15 mouse cellular contexts compared by ENCODE assay signal in genomic region chr10:58928952-58929442, GRCm38 (mm10).
DNase-seq lines count a peak whose midpoint lies in the region; ATAC-seq lines count a peak whose summit lies in the region.
"Had no signal": no experiment of that assay in that cellular context is flagged by ENCODE, and none has a peak within 500 bp of the region (broad histone marks: within the 10 kb centered on the region; RNA-seq: fewer than 3 reads in every experiment).

No protein-coding gene starts in this region.

- H3K4me2 ChIP-seq in hindbrain, embryonic 12.5 days (replicated peaks): no peak overlapping the region
- H3K4me2 ChIP-seq in limb, embryonic 15.5 days: no peak overlapping the region
- H3K4me2 ChIP-seq: heart, embryonic 13.5 days; liver, embryonic 11.5 days; midbrain, embryonic 15.5 days had no signal

- H3K4me3 ChIP-seq in hindbrain, embryonic 12.5 days: no peak overlapping the region
- H3K4me3 ChIP-seq in hindbrain, embryonic 10.5 days: no peak overlapping the region
- no peak overlapping the region for H3K4me3 ChIP-seq in limb, embryonic 15.5 days
- no peak overlapping the region for H3K4me3 ChIP-seq in limb, embryonic 10.5 days
- H3K4me3 ChIP-seq: heart, embryonic 13.5 days; midbrain, embryonic 15.5 days had no signal

- no peak for DNase-seq in hindbrain, embryonic 10.5 days (ENCODE audit: low spot score)
- no peak for DNase-seq in limb, embryonic 10.5 days (ENCODE audit: low spot score)
- peak; percentile 73 for DNase-seq in fibroblast of lung, adult 2 months (ENCODE audit: low read depth)
- peak; percentile 30 for DNase-seq in lung, postnatal 10 days
- DNase-seq: adrenal gland, adult 8-10 months; cerebellum, adult 18-20 months; kidney, adult 8-10 months; right cerebral cortex, postnatal 4 days had no signal

- no peaks in the 10 kb centered on the region; the same call in 1 of the 2 replicates for H3K27me3 ChIP-seq in hindbrain, embryonic 12.5 days
- H3K27me3 ChIP-seq in hindbrain, embryonic 10.5 days (ENCODE audit: insufficient read depth, poor library complexity, severe bottlenecking): no peaks in the 10 kb centered on the region
- H3K27me3 ChIP-seq in limb, embryonic 15.5 days: no peaks in the 10 kb centered on the region
- no peaks in the 10 kb centered on the region for H3K27me3 ChIP-seq in limb, embryonic 10.5 days (ENCODE audit: low read depth, poor library complexity, severe bottlenecking)
- H3K27me3 ChIP-seq: midbrain, embryonic 15.5 days had no signal

- 39% methylated on average over 5 of the region's 5 CpGs for WGBS in hindbrain, embryonic 12.5 days
- 41% methylated on average over 5 of the region's 5 CpGs for WGBS in hindbrain, embryonic 10.5 days
- WGBS in limb, embryonic 15.5 days: 67% methylated on average over 5 of the region's 5 CpGs
- 67% methylated on average over 5 of the region's 5 CpGs for WGBS in limb, embryonic 10.5 days

- H3K9me3 ChIP-seq in hindbrain, embryonic 12.5 days (replicated peaks): no peaks in the 10 kb centered on the region
- 0 out of 2 replicates have a peak, but pooled peaks cover 3% of the 10 kb centered on the region for H3K9me3 ChIP-seq in hindbrain, embryonic 10.5 days
- no peaks in the 10 kb centered on the region for H3K9me3 ChIP-seq in limb, embryonic 15.5 days
- H3K9me3 ChIP-seq in limb, embryonic 10.5 days (replicated peaks): no peaks in the 10 kb centered on the region
- H3K9me3 ChIP-seq: midbrain, embryonic 15.5 days had no signal

- no peak overlapping the region for H3K27ac ChIP-seq in hindbrain, embryonic 12.5 days
- no peak overlapping the region for H3K27ac ChIP-seq in hindbrain, embryonic 10.5 days
- H3K27ac ChIP-seq in limb, embryonic 15.5 days: no peak overlapping the region
- H3K27ac ChIP-seq in limb, embryonic 10.5 days: no peak overlapping the region
- H3K27ac ChIP-seq: heart, embryonic 13.5 days; midbrain, embryonic 15.5 days had no signal

- ATAC-seq in hindbrain, embryonic 12.5 days (ENCODE audit: low FRiP score): peak; percentile 39; the same call in 1 of the 2 replicates
- ATAC-seq in limb, embryonic 15.5 days (ENCODE audit: insufficient number of reproducible peaks, low FRiP score, low TSS enrichment, low read depth): 0 out of 2 replicates have a peak, but pooled peaks have one; percentile 38
- ATAC-seq in activated CD4-positive, CD25-positive, alpha-beta regulatory T cell, adult 4 months: no peak
- no peak for ATAC-seq in CD4-positive, CD25-positive, alpha-beta regulatory T cell, adult 4 months
- ATAC-seq: midbrain, embryonic 15.5 days had no signal

- H3K36me3 ChIP-seq in hindbrain, embryonic 12.5 days: no peaks in the 10 kb centered on the region
- H3K36me3 ChIP-seq in hindbrain, embryonic 10.5 days: no peaks in the 10 kb centered on the region
- H3K36me3 ChIP-seq in limb, embryonic 15.5 days: no peaks in the 10 kb centered on the region
- H3K36me3 ChIP-seq in limb, embryonic 10.5 days: no peaks in the 10 kb centered on the region
- H3K36me3 ChIP-seq: heart, embryonic 13.5 days; midbrain, embryonic 15.5 days had no signal

- no peak overlapping the region for H3K9ac ChIP-seq in hindbrain, embryonic 12.5 days
- no peak overlapping the region for H3K9ac ChIP-seq in limb, embryonic 15.5 days
- H3K9ac ChIP-seq: heart, embryonic 13.5 days; midbrain, embryonic 15.5 days had no signal

- H3K4me1 ChIP-seq in hindbrain, embryonic 12.5 days: peaks cover 17% of the 10 kb centered on the region
- peaks cover 27% of the 10 kb centered on the region for H3K4me1 ChIP-seq in hindbrain, embryonic 10.5 days (replicated peaks)
- peaks cover 12% of the 10 kb centered on the region for H3K4me1 ChIP-seq in limb, embryonic 15.5 days
- H3K4me1 ChIP-seq in limb, embryonic 10.5 days: peaks cover 14% of the 10 kb centered on the region

Comparison
In these comparisons a context has a peak if more than half of its experiments do, and no peak if none do; other contexts are left out.
1. ATAC-seq: peak in hindbrain, embryonic 12.5 days (single experiment) and limb, embryonic 15.5 days (single experiment); none in activated CD4-positive, CD25-positive, alpha-beta regulatory T cell, adult 4 months (single experiment) and CD4-positive, CD25-positive, alpha-beta regulatory T cell, adult 4 months (single experiment).
2. DNase-seq: peak in fibroblast of lung, adult 2 months (single experiment) and lung, postnatal 10 days (single experiment); none in hindbrain, embryonic 10.5 days (single experiment) and limb, embryonic 10.5 days (single experiment).